Comparison of ENCODE assay signal across 8 mouse cellular contexts in the genomic region with DNA sequence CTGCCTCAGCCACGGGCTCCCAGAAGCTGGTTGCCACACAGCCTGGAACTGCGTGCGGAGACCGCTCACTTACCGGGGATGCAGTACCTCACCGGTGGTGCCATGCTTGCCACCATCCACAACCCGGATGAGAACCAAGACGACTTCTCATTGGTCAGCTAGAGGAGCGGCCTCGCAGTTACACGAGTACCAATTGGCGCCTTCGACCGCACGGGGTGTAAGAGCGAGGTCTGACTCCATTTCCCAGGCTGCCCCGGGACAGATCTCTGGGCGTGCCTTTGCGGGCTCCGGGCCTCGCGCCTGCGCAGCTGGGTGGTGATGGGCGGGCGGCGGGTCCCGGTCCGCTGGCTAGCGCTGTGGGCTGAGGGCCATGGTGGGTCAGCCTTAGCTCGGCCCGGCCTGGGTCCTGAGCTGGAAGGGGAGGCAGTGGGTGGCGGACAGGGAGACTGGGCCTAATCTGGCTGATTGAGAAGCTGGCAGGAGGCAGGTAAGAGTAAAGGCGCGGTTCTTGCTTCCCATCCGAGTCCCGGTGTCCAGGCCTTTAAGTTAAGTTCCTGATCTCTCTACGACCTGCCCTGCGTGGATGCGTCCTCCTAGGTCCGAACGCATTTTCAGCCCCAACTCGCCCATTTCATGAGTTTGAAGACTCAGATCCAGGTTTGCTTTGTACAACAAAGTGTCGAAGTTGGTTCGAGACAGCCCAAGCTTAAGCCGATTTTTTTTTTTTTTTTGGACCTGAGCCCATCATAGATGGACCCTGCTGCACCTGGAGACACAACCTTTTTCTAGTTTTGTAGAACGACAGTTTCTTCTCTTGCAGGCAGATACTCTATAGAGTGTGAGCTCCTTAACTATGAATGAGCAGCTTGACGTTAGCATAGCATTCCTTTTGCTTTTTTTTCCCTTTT. TPM values are rescaled to one million over a fixed set of nuclear protein-coding genes. Genes with fewer than 3 reads are reported as not detected.
DNase-seq lines count a peak whose midpoint lies in the region; ATAC-seq and TF ChIP-seq lines count a peak whose summit lies in the region.

A gene (minus strand): TSS at position 245 of the 908 bp plus-strand sequence.
A gene (plus strand): TSS at position 302 of the 908 bp plus-strand sequence.

- H3K9me3 ChIP-seq in heart, embryonic 12.5 days (replicated peaks): no peaks in the 10 kb centered on the region
- H3K9me3 ChIP-seq in kidney, postnatal 0 days (replicated peaks; ENCODE audit: low read length): no peaks in the 10 kb centered on the region
- H3K9me3 ChIP-seq in liver, embryonic 11.5 days (ENCODE audit: control insufficient read depth, low read length): no peaks in the 10 kb centered on the region
- no peaks in the 10 kb centered on the region for H3K9me3 ChIP-seq in stomach, embryonic 14.5 days (ENCODE audit: control insufficient read depth, low read depth, low read length)

- peak within 1 kb of the TSS; percentile 77 for H3K4me2 ChIP-seq in heart, embryonic 12.5 days
- peak within 1 kb of the TSS; percentile 65 for H3K4me2 ChIP-seq in kidney, postnatal 0 days (ENCODE audit: low read length)
- peak within 1 kb of the TSS; percentile 94 for H3K4me2 ChIP-seq in liver, embryonic 11.5 days
- peak within 1 kb of the TSS; percentile 92 for H3K4me2 ChIP-seq in stomach, embryonic 14.5 days (replicated peaks; ENCODE audit: low read depth, low read length)

- under 1% methylated on average over 47 of the region's 47 CpGs for WGBS in heart, embryonic 12.5 days
- under 1% methylated on average over 47 of the region's 47 CpGs for WGBS in kidney, postnatal 0 days
- WGBS in liver, embryonic 11.5 days: under 1% methylated on average over 47 of the region's 47 CpGs
- under 1% methylated on average over 47 of the region's 47 CpGs for WGBS in stomach, embryonic 14.5 days

- H3K4me3 ChIP-seq in heart, embryonic 12.5 days: peak within 1 kb of the TSS; percentile 80
- peak within 1 kb of the TSS; percentile 64 for H3K4me3 ChIP-seq in kidney, postnatal 0 days (replicated peaks; ENCODE audit: low read depth, low read length)
- H3K4me3 ChIP-seq in liver, embryonic 11.5 days (ENCODE audit: low read depth, low read length): peak within 1 kb of the TSS; percentile 99
- peak within 1 kb of the TSS; percentile 96 for H3K4me3 ChIP-seq in stomach, embryonic 14.5 days (ENCODE audit: low read depth, low read length)

- H3K36me3 ChIP-seq in heart, embryonic 12.5 days: peaks cover 29% of the 10 kb centered on the region
- peaks cover 11% of the 10 kb centered on the region; the same call in 1 of the 2 replicates for H3K36me3 ChIP-seq in kidney, postnatal 0 days (ENCODE audit: insufficient read depth, low read length)
- peaks cover 32% of the 10 kb centered on the region; the same call in 1 of the 2 replicates for H3K36me3 ChIP-seq in liver, embryonic 11.5 days (ENCODE audit: control insufficient read depth, insufficient read depth, low read length)
- H3K36me3 ChIP-seq in stomach, embryonic 14.5 days (ENCODE audit: control insufficient read depth, insufficient read depth, low read length): peaks cover 21% of the 10 kb centered on the region

- ATAC-seq in erythroid progenitor cell, adult 5-6 weeks (replicated peaks; ENCODE audit: low FRiP score, poor library complexity, severe bottlenecking): peak; percentile 97
- ATAC-seq in heart, embryonic 12.5 days (ENCODE audit: insufficient number of reproducible peaks, low FRiP score): peak; percentile 100
- ATAC-seq in kidney, postnatal 0 days (replicated peaks; ENCODE audit: low FRiP score, low read depth): peak; percentile 100
- peak; percentile 99 for ATAC-seq in liver, embryonic 11.5 days (replicated peaks; ENCODE audit: low FRiP score)
- peak; percentile 100 for ATAC-seq in stomach, embryonic 14.5 days (ENCODE audit: insufficient number of reproducible peaks, insufficient read depth, low FRiP score, low read depth)

- H3K27me3 ChIP-seq in heart, embryonic 12.5 days (replicated peaks): no peaks in the 10 kb centered on the region
- no peaks in the 10 kb centered on the region for H3K27me3 ChIP-seq in kidney, postnatal 0 days (ENCODE audit: insufficient read depth, low read length)
- H3K27me3 ChIP-seq in liver, embryonic 11.5 days (replicated peaks; ENCODE audit: control insufficient read depth, insufficient read depth, low read length): no peaks in the 10 kb centered on the region
- no peaks in the 10 kb centered on the region for H3K27me3 ChIP-seq in stomach, embryonic 14.5 days (ENCODE audit: control insufficient read depth, insufficient read depth, low read length)

- no peak for TF ChIP-seq CTCF in kidney, postnatal 0 days (IDR thresholded peaks at IDR 0.05; ENCODE audit: low read depth)

- peak within 1 kb of the TSS; percentile 81 for H3K9ac ChIP-seq in heart, embryonic 12.5 days
- peak within 1 kb of the TSS; percentile 75 for H3K9ac ChIP-seq in kidney, postnatal 0 days (ENCODE audit: low read depth, low read length)
- peak within 1 kb of the TSS; percentile 89 for H3K9ac ChIP-seq in liver, embryonic 11.5 days (ENCODE audit: low read depth, low read length)
- H3K9ac ChIP-seq in stomach, embryonic 14.5 days (replicated peaks; ENCODE audit: low read depth, low read length): peak within 1 kb of the TSS; percentile 69

- no peak within 1 kb of the TSS; the same call in 1 of the 2 replicates for H3K27ac ChIP-seq in heart, embryonic 12.5 days (ENCODE audit: poor library complexity, severe bottlenecking)
- 0 out of 2 replicates have a peak within 1 kb of the TSS, but pooled peaks have one; percentile 1 for H3K27ac ChIP-seq in kidney, postnatal 0 days
- peak within 1 kb of the TSS; percentile 78 for H3K27ac ChIP-seq in liver, embryonic 11.5 days (ENCODE audit: low read depth, low read length)
- H3K27ac ChIP-seq in stomach, embryonic 14.5 days (ENCODE audit: low read length): peak within 1 kb of the TSS; percentile 63; the same call in 1 of the 2 replicates

- DNase-seq in CD4-positive helper T cell, adult 2 months (ENCODE audit: low read depth, low spot score): peak; percentile 98
- peak; percentile 98 for DNase-seq in brain, embryonic 18.5 days (ENCODE audit: low read depth, low spot score)
- DNase-seq in kidney, postnatal 0 days (ENCODE audit: low spot score): peak; percentile 99
- DNase-seq in liver, embryonic 11.5 days (ENCODE audit: low spot score): peak; percentile 96
- DNase-seq in naive thymus-derived CD4-positive, alpha-beta T cell, adult 2 months (ENCODE audit: low read depth): peak; percentile 98

- H3K4me1 ChIP-seq in heart, embryonic 12.5 days (replicated peaks): peaks cover 13% of the 10 kb centered on the region
- H3K4me1 ChIP-seq in kidney, postnatal 0 days (replicated peaks; ENCODE audit: insufficient read depth, low read length): peaks cover 4% of the 10 kb centered on the region
- H3K4me1 ChIP-seq in liver, embryonic 11.5 days (replicated peaks; ENCODE audit: control insufficient read depth, insufficient read depth, low read length): peaks cover 9% of the 10 kb centered on the region
- H3K4me1 ChIP-seq in stomach, embryonic 14.5 days (ENCODE audit: control insufficient read depth, insufficient read depth, low read length): peaks cover 15% of the 10 kb centered on the region

RNA-seq across cellular contexts. Expression of the first gene that starts in this region (rescaled TPM):
- 16.9 and 21.0 TPM in 2 replicates for total RNA-seq in erythroid progenitor cell, adult 5-6 weeks (2015; ENCODE audit: low replicate concordance)
- 7.1 and 14.1 TPM in 2 replicates for total RNA-seq in erythroid progenitor cell, adult 5-6 weeks (2017; ENCODE audit: low replicate concordance)
- polyA plus RNA-seq in heart, embryonic 12.5 days (2016; fragmentation: Nextera tagmentation; extraction: Ambion mirVana): 49.2 and 52.2 TPM in 2 replicates
- polyA plus RNA-seq in kidney, postnatal 0 days (2015; fragmentation: Nextera tagmentation; extraction: Ambion mirVana): 69.3 and 70.2 TPM in 2 replicates
- 101 and 109 TPM in 2 replicates for polyA plus RNA-seq in liver, embryonic 11.5 days (2014; fragmentation: Nextera tagmentation; extraction: Ambion mirVana)
- 73.2 and 79.9 TPM in 2 replicates for polyA plus RNA-seq in stomach, embryonic 14.5 days (2014; fragmentation: Nextera tagmentation; extraction: Ambion mirVana)

RNA-seq across cellular contexts. Expression of the second gene that starts in this region (rescaled TPM):
- total RNA-seq in erythroid progenitor cell, adult 5-6 weeks (2015; ENCODE audit: low replicate concordance): 21.4 and 31.4 TPM in 2 replicates
- total RNA-seq in erythroid progenitor cell, adult 5-6 weeks (2017; ENCODE audit: low replicate concordance): 15.1 and 25.8 TPM in 2 replicates
- 55.2 and 58.1 TPM in 2 replicates for polyA plus RNA-seq in heart, embryonic 12.5 days (2016; fragmentation: Nextera tagmentation; extraction: Ambion mirVana)
- 70.0 and 73.4 TPM in 2 replicates for polyA plus RNA-seq in kidney, postnatal 0 days (2015; fragmentation: Nextera tagmentation; extraction: Ambion mirVana)
- 58.9 and 63.0 TPM in 2 replicates for polyA plus RNA-seq in liver, embryonic 11.5 days (2014; fragmentation: Nextera tagmentation; extraction: Ambion mirVana)
- 65.8 and 70.1 TPM in 2 replicates for polyA plus RNA-seq in stomach, embryonic 14.5 days (2014; fragmentation: Nextera tagmentation; extraction: Ambion mirVana)
